Mouse (Mus musculus) liver, adult 2 months (tissue): ENCODE data around the gene Klhdc4. TPM values are rescaled to one million over a fixed set of nuclear protein-coding genes. Genes with fewer than 3 reads are reported as not detected.

Experiments
- DNase-seq: peaks from one replicate; pipeline ENCODE4 v3.0.0-alpha.2; 2011; ENCODE audit warnings: low read depth, low spot score; ENCODE audit errors: extremely low read depth
- H3K27ac ChIP-seq: fragments of 200-500 bp; replicated peaks from 2 replicates; pipeline ENCODE4 v1.5.1; 2012; ENCODE audit warnings: low read depth, mild to moderate bottlenecking, control low read depth, inconsistent platforms, low read length; ENCODE audit not compliant: insufficient read depth
- H3K27me3 ChIP-seq: fragments of 200-500 bp; 2 replicates; pipeline ENCODE4 v1.6.1; 2012; ENCODE audit warnings: mild to moderate bottlenecking, moderate library complexity, low read length, inconsistent platforms; ENCODE audit not compliant: control insufficient read depth, insufficient read depth
- H3K36me3 ChIP-seq: fragments of 200-500 bp; 2 replicates; pipeline ENCODE4 v1.6.1; 2012; ENCODE audit warnings: low read length, inconsistent platforms; ENCODE audit not compliant: control insufficient read depth, insufficient read depth
- H3K4me1 ChIP-seq: fragments of 200-500 bp; 2 replicates; pipeline ENCODE4 v1.6.1; 2011; ENCODE audit warnings: low read length; ENCODE audit not compliant: control insufficient read depth, insufficient read depth
- H3K4me3 ChIP-seq: fragments of 200-500 bp; 2 replicates; pipeline ENCODE4 v1.5.1; 2011; ENCODE audit warnings: low read depth, mild to moderate bottlenecking, control low read depth, low read length, moderate library complexity; ENCODE audit not compliant: insufficient read depth
- H3K79me2 ChIP-seq: fragments of 200-500 bp; 2 replicates; pipeline ENCODE4 v1.6.1; 2012; ENCODE audit warnings: inconsistent platforms, mild to moderate bottlenecking, low read length, moderate library complexity; ENCODE audit not compliant: control insufficient read depth, insufficient read depth
- H3K9ac ChIP-seq: fragments of 200-500 bp; 2 replicates; pipeline ENCODE4 v1.6.1; 2012; ENCODE audit warnings: low read depth, mild to moderate bottlenecking, control low read depth, inconsistent platforms, low read length
- CTCF ChIP-seq: fragments of 200-500 bp; IDR thresholded peaks from 2 replicates; pipeline ENCODE4 v1.5.1; 2011; ENCODE audit warnings: low read depth, low read length, control low read depth
- POLR2A ChIP-seq: fragments of 200-500 bp; IDR thresholded peaks from 2 replicates; pipeline ENCODE4 v1.6.1; 2011; ENCODE audit warnings: low read length, control low read depth; ENCODE audit not compliant: insufficient read depth; ENCODE audit errors: extremely low read depth
- WGBS: fragments of 180-500 bp; shearing (Covaris S2); methylation state at CpG from one replicate; pipeline ENCODE4 v1.1.7; 2018; 5-methylcytosine and 5-hydroxymethylcytosine counted together
- polyA plus RNA-seq: library from polyadenylated mRNA; depleted of rRNA; stranded (reverse); fragments of >200 nt; gene quantifications from 2 replicates; pipeline ENCODE4 v1.2.3, GENCODE M21; 2012
- total RNA-seq: library from RNA; depleted of rRNA; stranded (reverse); fragments of >200 nt; gene quantifications from 2 replicates; pipeline ENCODE4 v1.2.3, GENCODE M21; 2014

Gene Klhdc4
- total and polyA plus RNA-seq, 2 experiments = 11.9 to 14.8 TPM

- Histone ChIP-seq H3K9ac (no peak overlapping the region), H3K4me1 (no peaks in the 10 kb centered on the region), H3K4me3 (no peak overlapping the region), H3K27me3 (no peaks in the 10 kb centered on the region), H3K36me3 (no peaks in the 10 kb centered on the region), H3K27ac (no peak overlapping the region), H3K79me2 (no peaks in the 10 kb centered on the region)
- no peak for DNase-seq
- no peak for TF ChIP-seq CTCF
- TF ChIP-seq POLR2A = no peak
- 87% methylated on average over 12 of the region's 12 CpGs for WGBS
Observed at GRCm38 (mm10) chr8:121811931-121812570, 17.3 kb downstream of the Klhdc4 start.

- H3K27me3 ChIP-seq = no peaks in the 10 kb centered on the region
- no peak for DNase-seq
- H3K4me3 ChIP-seq = no peak overlapping the region
- 85% methylated on average over 3 of the region's 3 CpGs for WGBS
- H3K27ac ChIP-seq = no peak overlapping the region
- no peak overlapping the region for H3K9ac ChIP-seq
- H3K4me1 ChIP-seq = no peaks in the 10 kb centered on the region
- TF ChIP-seq CTCF = no peak
- TF ChIP-seq POLR2A = no peak
- no peaks in the 10 kb centered on the region for H3K79me2 ChIP-seq
- H3K36me3 ChIP-seq = no peaks in the 10 kb centered on the region
Observed at GRCm38 (mm10) chr8:121811502-121811901, 17.9 kb downstream of the Klhdc4 start.

GRCm38 (mm10) chr8:121809524-121810155 is 19.7 kb downstream of the Klhdc4 start:
- Histone ChIP-seq H3K27ac (no peak overlapping the region), H3K79me2 (no peaks in the 10 kb centered on the region), H3K36me3 (no peaks in the 10 kb centered on the region; the same call in 1 of the 2 replicates), H3K27me3 (no peaks in the 10 kb centered on the region), H3K4me1 (no peaks in the 10 kb centered on the region), H3K4me3 (no peak overlapping the region), H3K9ac (no peak overlapping the region)
- TF ChIP-seq POLR2A (no peak), CTCF (no peak)
- WGBS = 93% methylated on average over 11 of the region's 11 CpGs
- no peak for DNase-seq

- TF ChIP-seq POLR2A (no peak), CTCF (peak; percentile 25)
- 89% methylated on average over 11 of the region's 11 CpGs for WGBS
- Histone ChIP-seq H3K27me3 (no peaks in the 10 kb centered on the region), H3K9ac (no peak overlapping the region), H3K79me2 (no peaks in the 10 kb centered on the region), H3K4me3 (no peak overlapping the region), H3K36me3 (no peaks in the 10 kb centered on the region; the same call in 1 of the 2 replicates), H3K27ac (no peak overlapping the region), H3K4me1 (no peaks in the 10 kb centered on the region)
- DNase-seq = no peak
Observed at GRCm38 (mm10) chr8:121808032-121808431, 21.3 kb downstream of the Klhdc4 start.

GRCm38 (mm10) chr8:121806126-121806525 is 23.2 kb downstream of the Klhdc4 start:
- no peak overlapping the region for H3K9ac ChIP-seq
- no peak overlapping the region for H3K4me3 ChIP-seq
- no peaks in the 10 kb centered on the region for H3K4me1 ChIP-seq
- H3K27ac ChIP-seq = no peak overlapping the region
- no peak for DNase-seq
- TF ChIP-seq CTCF = no peak
- TF ChIP-seq POLR2A = no peak
- no peaks in the 10 kb centered on the region for H3K79me2 ChIP-seq
- no peaks in the 10 kb centered on the region for H3K27me3 ChIP-seq
- H3K36me3 ChIP-seq = no peaks in the 10 kb centered on the region; the same call in 1 of the 2 replicates
- WGBS = 85% methylated on average over 13 of the region's 13 CpGs

GRCm38 (mm10) chr8:121804829-121805228 is 24.5 kb downstream of the Klhdc4 start:
- Histone ChIP-seq H3K27me3 (no peaks in the 10 kb centered on the region), H3K4me3 (no peak overlapping the region), H3K27ac (no peak overlapping the region), H3K4me1 (no peaks in the 10 kb centered on the region), H3K79me2 (no peaks in the 10 kb centered on the region), H3K36me3 (no peaks in the 10 kb centered on the region; the same call in 1 of the 2 replicates), H3K9ac (no peak overlapping the region)
- TF ChIP-seq POLR2A (no peak), CTCF (no peak)
- DNase-seq = no peak
- WGBS = 94% methylated on average over 5 of the region's 5 CpGs
